Mouse (Mus musculus) hindlimb bud, embryonic 11.5 days (tissue): ENCODE data around the gene Scgb1b12.
"Not testable (repeated sequence)": the region's sequence is repeated elsewhere in the genome, so short reads cannot be mapped to it uniquely, and the experiment has no call there.

Experiments used
- DNase-seq: peaks from one replicate; pipeline ENCODE4 v3.0.0-alpha.2; 2012; ENCODE audit warnings: low read depth, low spot score; ENCODE audit errors: extremely low spot score

The Scgb1b12 gene

GRCm38 (mm10) chr7:32333882-32334281 lies at the start of gene Scgb1b12:
TSS of gene Scgb1b12 (plus strand) at chr7:32334182.
- DNase-seq: not testable (repeated sequence)

- not testable (repeated sequence) for DNase-seq
Observed at GRCm38 (mm10) chr7:32327145-32327544, 6.8 kb upstream of the Scgb1b12 start, which contains the start of gene Scgb2b12. TSS of gene Scgb2b12 (minus strand) at chr7:32327245.
